Mouse (Mus musculus) gastrocnemius, postnatal 10 days (tissue): ENCODE results near the gene Nav2. TPM values are rescaled to one million over a fixed set of nuclear protein-coding genes. Genes with fewer than 3 reads are reported as not detected.

Source experiments
- DNase-seq: peaks from one replicate; pipeline ENCODE4 v3.0.0; 2021; ENCODE audit warnings: mixed read lengths
- total RNA-seq, 2 experiments: library from RNA; stranded (reverse); gene quantifications; 2 replicates each; pipeline ENCODE4 v1.2.3; 2021

Nav2 gene
- total RNA-seq, 2 experiments from 2014 or later, result 55.8 to 80.1 TPM

GRCm38 (mm10) chr7:49635074-49635621 is 726.6 kb downstream of the Nav2 start:
- DNase-seq, result no peak

DNA sequence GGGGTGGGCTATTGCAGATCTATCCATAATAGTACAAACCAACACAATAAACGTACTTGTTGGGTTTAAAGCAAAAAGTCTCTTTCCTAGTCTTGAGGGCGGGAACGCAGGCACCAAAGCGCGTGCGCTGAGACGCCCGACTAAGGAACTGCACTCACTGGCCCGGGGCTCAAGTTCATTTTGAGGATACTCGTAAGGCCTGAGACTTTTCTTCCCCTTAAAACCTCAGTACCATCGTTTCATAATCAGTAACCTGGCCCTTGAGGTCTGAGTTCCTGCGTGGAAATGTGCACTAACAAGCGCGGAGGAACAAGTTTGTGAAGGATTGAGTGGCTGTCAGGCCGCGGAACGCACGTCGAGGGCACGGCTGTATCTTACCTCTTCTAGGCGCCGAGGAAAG is 727.5 kb downstream of the Nav2 start:
- no peak for DNase-seq

DNA sequence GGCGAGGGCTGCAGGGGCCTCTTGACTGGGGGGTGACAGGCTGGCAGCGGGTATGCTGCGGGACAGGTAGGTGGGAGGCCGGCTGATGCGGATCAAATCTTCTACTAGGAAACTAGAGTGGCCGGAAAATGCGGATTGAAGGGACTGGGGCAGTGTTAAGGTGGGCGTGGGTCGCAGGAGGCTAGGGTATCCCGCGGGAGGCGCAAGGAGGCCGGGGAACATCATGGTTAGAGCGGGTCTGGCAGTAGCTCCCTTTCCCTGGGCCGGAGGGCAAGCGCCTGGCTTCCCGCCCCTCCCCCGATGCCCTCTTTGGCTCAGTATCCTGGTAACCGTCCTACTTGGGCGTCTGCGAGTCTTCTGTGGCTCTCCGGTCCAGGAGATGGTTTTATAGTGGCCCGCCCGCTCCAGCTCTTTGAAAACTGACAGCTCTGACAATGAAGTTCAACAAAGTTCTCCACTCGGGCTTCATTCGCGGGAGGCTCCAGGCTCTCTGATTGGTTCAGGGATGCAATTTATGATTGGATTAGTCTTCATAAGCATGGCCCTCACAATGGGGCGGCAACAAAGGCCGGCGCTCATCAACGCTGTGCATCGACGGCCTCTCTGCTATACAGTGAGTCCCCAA is 728.1 kb downstream of the Nav2 start, which contains the start of gene Dbx1:
Gene Dbx1, minus strand, starts transcription at position 359 of the 625 bp plus-strand sequence.
- DNase-seq, result no peak

DNA sequence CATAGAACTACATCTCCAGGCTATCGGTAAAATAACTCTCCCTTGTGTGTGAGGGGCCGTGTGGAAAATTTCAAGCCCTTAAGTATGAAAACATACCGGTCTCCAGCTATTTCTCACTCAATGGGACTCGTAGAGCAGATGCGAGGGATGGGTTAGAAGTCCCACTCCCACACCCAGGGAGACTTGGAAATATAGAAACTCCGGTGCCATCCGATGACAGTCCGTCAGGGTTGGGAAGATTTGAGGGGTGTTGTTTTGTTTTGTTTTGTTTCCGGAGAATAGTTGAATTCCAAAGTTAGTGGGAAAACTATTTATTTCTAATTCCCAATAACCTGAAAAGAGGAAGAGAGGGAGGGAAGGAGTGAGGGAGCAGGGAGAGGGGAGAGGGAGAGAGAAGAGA is 728.8 kb downstream of the Nav2 start:
- no peak for DNase-seq

GRCm38 (mm10) chr7:49637851-49638663 is 729.5 kb downstream of the Nav2 start:
- DNase-seq, result no peak

- no peak for DNase-seq
Observed at GRCm38 (mm10) chr7:49638941-49639776, 730.6 kb downstream of the Nav2 start.

DNA sequence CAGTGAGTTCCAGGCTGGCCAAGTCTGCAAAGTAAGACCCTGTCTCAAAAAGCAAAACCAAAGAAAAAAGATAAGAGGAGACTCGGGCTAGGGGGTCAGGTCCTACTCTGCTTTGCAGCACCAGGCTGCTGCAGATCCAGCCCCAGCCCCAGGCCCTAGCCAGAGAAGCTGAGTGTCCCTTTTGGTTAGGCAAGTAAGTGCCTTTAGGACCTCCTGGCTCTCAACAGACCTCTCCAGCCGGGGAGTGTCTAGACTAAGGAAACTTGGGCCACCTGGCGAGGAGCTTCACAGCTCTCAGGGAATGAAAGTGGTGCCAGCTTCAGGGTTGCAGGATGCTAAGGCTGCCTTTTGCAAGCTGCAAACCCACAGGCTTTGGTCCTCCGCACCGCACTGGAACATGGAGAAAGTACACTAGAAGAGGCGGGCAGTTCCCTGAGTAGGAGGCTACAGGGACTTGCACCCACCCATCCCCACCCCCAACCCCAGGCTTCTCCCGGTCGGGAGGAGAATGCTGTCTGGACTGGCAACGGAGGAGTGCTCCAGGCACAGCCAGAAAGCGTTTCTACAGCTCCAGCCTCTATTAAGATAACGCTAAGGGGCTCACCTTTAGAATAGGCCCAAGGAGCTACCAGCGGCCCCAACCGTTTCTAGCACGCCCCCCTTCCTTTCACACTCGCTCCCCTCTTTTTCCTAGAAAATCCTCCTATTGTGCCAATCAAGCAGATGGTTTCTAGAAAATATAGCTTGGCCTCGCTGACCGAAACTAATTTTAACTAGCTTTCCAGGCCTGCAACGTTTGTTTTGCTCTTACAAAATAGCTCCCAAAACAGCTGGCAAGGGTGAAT is 731.6 kb downstream of the Nav2 start:
- DNase-seq, result no peak

- no peak for DNase-seq
Observed at GRCm38 (mm10) chr7:49640709-49641305, 732.3 kb downstream of the Nav2 start.

Other genes with a start within 250 kb of the Nav2 start
- 1 to 10 TPM; 5.1 to 5.9 TPM for gene Zdhhc13, start 119.7 kb upstream of the Nav2 start, total RNA-seq
- 100 to 1,000 TPM; 120 to 170 TPM for gene Csrp3, start 60.7 kb upstream of the Nav2 start, total RNA-seq
- 1 to 10 TPM; 4.2 to 5.5 TPM for gene E2f8, start 27.1 kb upstream of the Nav2 start, total RNA-seq